ENCODE assay signal across 17 mouse cellular contexts in the genomic region with DNA sequence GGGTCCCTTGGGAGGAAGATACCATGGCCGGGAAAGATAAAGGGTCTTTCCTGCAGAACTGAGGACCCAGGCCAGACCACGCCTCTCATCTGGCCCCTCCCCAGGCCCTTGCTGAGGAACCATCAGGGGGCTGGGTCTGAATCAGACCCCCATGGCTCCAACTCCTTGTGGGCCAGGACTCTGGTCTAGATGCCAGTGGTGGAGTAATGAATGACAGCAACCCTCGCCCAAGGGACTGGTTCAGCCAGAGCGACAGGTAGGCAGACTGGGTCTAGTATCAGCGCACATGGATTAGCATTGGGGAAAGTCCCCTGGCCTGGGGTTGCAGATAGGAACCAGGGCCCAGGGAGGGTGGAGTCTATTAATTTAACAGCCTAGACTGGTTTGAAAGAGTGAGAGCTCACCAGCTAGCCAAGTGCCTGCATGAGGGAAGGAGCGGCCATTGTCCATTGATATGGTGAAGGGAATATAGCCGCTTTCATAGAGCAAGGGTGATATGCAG. TPM values are rescaled to one million over a fixed set of nuclear protein-coding genes. Genes with fewer than 3 reads are reported as not detected.
DNase-seq lines count a peak whose midpoint lies in the region; ATAC-seq and TF ChIP-seq lines count a peak whose summit lies in the region.
"Had no signal": no experiment of that assay in that cellular context is flagged by ENCODE, and none has a peak within 500 bp of the region (broad histone marks: within the 10 kb centered on the region; RNA-seq: fewer than 3 reads in every experiment).

No protein-coding gene starts in this region.

- ATAC-seq in stomach, postnatal 0 days (ENCODE audit: low FRiP score, low TSS enrichment) = no peak
- ATAC-seq in erythroid progenitor cell, adult 5-6 weeks (replicated peaks; ENCODE audit: low FRiP score, poor library complexity, severe bottlenecking) = no peak
- no peak for ATAC-seq in hindbrain, embryonic 13.5 days (ENCODE audit: low FRiP score)
- ATAC-seq: forebrain, embryonic 14.5 days; midbrain, embryonic 15.5 days; Patski had no signal

- H3K4me3 ChIP-seq in gastrocnemius, adult 2 months = no peak overlapping the region
- H3K4me3 ChIP-seq in stomach, postnatal 0 days (ENCODE audit: low read depth, low read length) = no peak overlapping the region
- H3K4me3 ChIP-seq in hindbrain, embryonic 13.5 days = no peak overlapping the region
- H3K4me3 ChIP-seq: limb, embryonic 12.5 days; liver, embryonic 13.5 days; lung, embryonic 15.5 days; midbrain, embryonic 15.5 days had no signal

- H3K4me2 ChIP-seq in stomach, postnatal 0 days (replicated peaks; ENCODE audit: low read depth) = no peak overlapping the region
- H3K4me2 ChIP-seq in hindbrain, embryonic 13.5 days = no peak overlapping the region
- H3K4me2 ChIP-seq: limb, embryonic 12.5 days; liver, embryonic 13.5 days; lung, embryonic 15.5 days; midbrain, embryonic 15.5 days had no signal

- no peaks in the 10 kb centered on the region; the same call in 1 of the 2 replicates for H3K36me3 ChIP-seq in stomach, postnatal 0 days (ENCODE audit: control insufficient read depth, insufficient read depth, low read length)
- peaks cover 18% of the 10 kb centered on the region for H3K36me3 ChIP-seq in hindbrain, embryonic 13.5 days
- H3K36me3 ChIP-seq: midbrain, embryonic 15.5 days had no signal

- no peaks in the 10 kb centered on the region; the same call in 1 of the 2 replicates for H3K4me1 ChIP-seq in stomach, postnatal 0 days (replicated peaks; ENCODE audit: control insufficient read depth, insufficient read depth)
- H3K4me1 ChIP-seq in hindbrain, embryonic 13.5 days (replicated peaks) = peaks cover 20% of the 10 kb centered on the region

- H3K27ac ChIP-seq in gastrocnemius, adult 2 months = no peak overlapping the region
- no peak overlapping the region for H3K27ac ChIP-seq in stomach, postnatal 0 days (replicated peaks)
- H3K27ac ChIP-seq in hindbrain, embryonic 13.5 days = no peak overlapping the region
- H3K27ac ChIP-seq: limb, embryonic 12.5 days; liver, embryonic 13.5 days; lung, embryonic 15.5 days; macrophage; midbrain, embryonic 15.5 days had no signal

- TF ChIP-seq CTCF in gastrocnemius, adult 2 months (IDR thresholded peaks at IDR 0.05) = no peak
- TF ChIP-seq CTCF in stomach, postnatal 0 days (IDR thresholded peaks at IDR 0.05; ENCODE audit: low read depth) = no peak

- intact Hi-C loops in gastrocnemius, adult 2 months (cut with DNase I) = no loop called here
- intact Hi-C loops in gastrocnemius, postnatal 36 days (cut with DNase I) = loop anchor here (1.0 kb wide), 1 partner anchor 38 kb away; no protein-coding TSS in a partner anchor

- 76% methylated on average over 7 of the region's 7 CpGs for WGBS in stomach, postnatal 0 days
- 91% methylated on average over 7 of the region's 7 CpGs for WGBS in hindbrain, embryonic 13.5 days

- no peak overlapping the region for H3K9ac ChIP-seq in stomach, postnatal 0 days (ENCODE audit: low read length)
- no peak overlapping the region for H3K9ac ChIP-seq in hindbrain, embryonic 13.5 days
- H3K9ac ChIP-seq: limb, embryonic 12.5 days; liver, embryonic 13.5 days; lung, embryonic 15.5 days; midbrain, embryonic 15.5 days had no signal

- H3K27me3 ChIP-seq in stomach, postnatal 0 days (ENCODE audit: control insufficient read depth, insufficient read depth, low read length) = no peaks in the 10 kb centered on the region
- H3K27me3 ChIP-seq in hindbrain, embryonic 13.5 days = no peaks in the 10 kb centered on the region
- H3K27me3 ChIP-seq: limb, embryonic 12.5 days; lung, embryonic 15.5 days; midbrain, embryonic 15.5 days; Patski had no signal

- DNase-seq in gastrocnemius, adult 2 months = peak; percentile 13
- no peak for DNase-seq in gastrocnemius, postnatal 36 days
- DNase-seq in urinary bladder, adult 2 months (ENCODE audit: low spot score) = peak; percentile 18
- DNase-seq in urinary bladder, postnatal 4 days (ENCODE audit: low spot score in 2 of 2) = no peak
- DNase-seq in cerebellum, postnatal 14 days = peak; percentile 10 to 14
- peak; percentile 35 for DNase-seq in stomach, postnatal 0 days (ENCODE audit: low spot score)
- DNase-seq: adrenal gland, postnatal 25 days; heart, postnatal 4 days; liver, embryonic 13.5 days had no signal

- H3K9me3 ChIP-seq in stomach, postnatal 0 days (ENCODE audit: control insufficient read depth, low read length) = no peaks in the 10 kb centered on the region
- H3K9me3 ChIP-seq in hindbrain, embryonic 13.5 days = no peaks in the 10 kb centered on the region
- H3K9me3 ChIP-seq: limb, embryonic 12.5 days; liver, embryonic 13.5 days; lung, embryonic 15.5 days; midbrain, embryonic 15.5 days had no signal

- no peak for TF ChIP-seq EP300 in stomach, postnatal 0 days (optimal IDR thresholded peaks at IDR 0.05)

RNA-seq across cellular contexts. Expression of gene Susd2, which starts 2.0 kb away (rescaled TPM):
- total RNA-seq in gastrocnemius, adult 2 months (2021) = 1 to 10 TPM; 1.0 to 2.4 TPM
- total RNA-seq in gastrocnemius, postnatal 36 days (2021) = 1 to 10 TPM in 1 of 2 experiments, under 1 TPM in 1; 0.99 to 1.4 TPM
- 57.5 and 76.1 TPM in 2 replicates for polyA plus RNA-seq in urinary bladder, adult 2 months (2012; rRNA removed)
- polyA plus RNA-seq in stomach, postnatal 0 days (2015; fragmentation: Nextera tagmentation; extraction: Ambion mirVana) = 12.2 and 14.1 TPM in 2 replicates
- total RNA-seq in erythroid progenitor cell, adult 5-6 weeks (2015; ENCODE audit: low replicate concordance) = 2.5 and 3.4 TPM in 2 replicates
- 2.1 and 2.3 TPM in 2 replicates for total RNA-seq in erythroid progenitor cell, adult 5-6 weeks (2017; ENCODE audit: low replicate concordance)
- polyA plus RNA-seq in hindbrain, embryonic 13.5 days (2015; fragmentation: Nextera tagmentation; extraction: Ambion mirVana) = 3.8 and 4.0 TPM in 2 replicates

RNA-seq across cellular contexts. Expression of gene Ggt5, which starts 52.6 kb away (rescaled TPM):
- total RNA-seq in gastrocnemius, adult 2 months (2021) = 1 to 10 TPM; 2.9 to 4.6 TPM
- total RNA-seq in gastrocnemius, postnatal 36 days (2021) = 1 to 10 TPM; 3.0 to 5.2 TPM
- 8.6 and 10.5 TPM in 2 replicates for polyA plus RNA-seq in urinary bladder, adult 2 months (2012; rRNA removed)
- 2.6 and 2.8 TPM in 2 replicates for polyA plus RNA-seq in stomach, postnatal 0 days (2015; fragmentation: Nextera tagmentation; extraction: Ambion mirVana)
- total RNA-seq in erythroid progenitor cell, adult 5-6 weeks (2015; ENCODE audit: low replicate concordance) = 1.1 TPM in 1 of 2 replicates, not detected in the other
- 0.39 TPM in 1 of 2 replicates, not detected in the other for total RNA-seq in erythroid progenitor cell, adult 5-6 weeks (2017; ENCODE audit: low replicate concordance)
- polyA plus RNA-seq in hindbrain, embryonic 13.5 days (2015; fragmentation: Nextera tagmentation; extraction: Ambion mirVana) = 1.9 TPM in 2 replicates
- polyA plus RNA-seq: Patski had no signal

Comparison
In these comparisons a context has a peak if more than half of its experiments do, and no peak if none do; other contexts are left out.
1. DNase-seq: peak in gastrocnemius, adult 2 months (single experiment), urinary bladder, adult 2 months (single experiment), cerebellum, postnatal 14 days (2 of 2) and stomach, postnatal 0 days (single experiment); none in gastrocnemius, postnatal 36 days (0 of 2) and urinary bladder, postnatal 4 days (0 of 2).